Mouse (Mus musculus): ENCODE data around the gene Arhgap24.

Arhgap24 gene

DNA sequence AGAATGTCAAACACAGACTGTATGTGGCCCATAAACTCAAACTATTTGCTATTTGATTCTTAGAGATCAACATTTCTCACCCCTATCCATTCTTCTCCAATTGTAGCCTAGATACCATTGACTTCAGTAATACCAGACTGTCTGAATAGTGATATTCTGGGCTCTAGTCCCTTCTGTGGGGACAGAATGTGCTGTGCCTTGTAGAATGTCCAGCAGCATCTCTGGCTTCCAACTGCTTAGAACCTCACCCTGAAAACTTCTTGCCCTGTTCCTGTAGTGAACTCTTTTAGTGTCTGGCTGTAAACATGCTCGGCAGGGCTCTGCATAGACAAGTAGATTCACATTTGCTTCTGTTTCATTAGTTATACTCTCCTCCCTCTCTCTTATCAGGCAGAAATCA is 110.2 kb downstream of the Arhgap24 start:
- no peak for DNase-seq

DNA sequence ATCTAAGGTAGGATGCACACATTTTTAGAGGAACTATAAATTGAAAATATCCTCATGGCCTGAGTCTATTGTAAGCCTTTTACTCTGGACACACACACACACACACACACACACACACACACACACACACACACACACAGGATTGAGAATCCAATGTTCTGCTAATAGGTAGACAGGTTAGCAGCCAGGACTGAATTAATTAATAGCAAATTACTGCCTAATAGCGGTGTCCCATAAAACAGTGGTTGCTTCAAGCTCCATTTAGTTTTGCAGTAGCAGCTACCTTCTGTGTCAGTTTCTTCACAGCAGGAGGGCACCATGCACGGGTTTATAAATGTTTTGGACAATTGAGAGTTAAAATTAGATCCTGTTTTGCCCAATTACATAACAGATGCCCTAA is 111.9 kb downstream of the Arhgap24 start:
- no peak for DNase-seq

DNA sequence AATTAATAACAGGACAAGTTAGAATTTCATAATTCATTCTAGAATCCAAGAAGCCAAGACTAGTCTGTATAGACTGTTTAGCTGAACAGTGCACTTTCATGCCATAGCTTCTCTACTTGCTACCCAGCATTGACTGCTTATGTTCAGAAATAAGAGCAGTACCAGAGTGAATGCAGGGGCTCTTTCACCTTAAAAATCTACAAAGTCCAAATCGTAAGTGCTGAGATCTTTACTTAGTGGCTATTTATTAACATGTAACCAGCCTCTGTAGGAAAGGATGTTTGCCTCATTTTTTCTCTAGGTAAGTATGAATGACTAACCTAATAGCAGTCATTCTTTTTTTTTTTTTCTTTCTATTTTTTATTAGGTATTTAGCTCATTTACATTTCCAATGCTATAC is 117.9 kb downstream of the Arhgap24 start:
- no peak for DNase-seq

DNA sequence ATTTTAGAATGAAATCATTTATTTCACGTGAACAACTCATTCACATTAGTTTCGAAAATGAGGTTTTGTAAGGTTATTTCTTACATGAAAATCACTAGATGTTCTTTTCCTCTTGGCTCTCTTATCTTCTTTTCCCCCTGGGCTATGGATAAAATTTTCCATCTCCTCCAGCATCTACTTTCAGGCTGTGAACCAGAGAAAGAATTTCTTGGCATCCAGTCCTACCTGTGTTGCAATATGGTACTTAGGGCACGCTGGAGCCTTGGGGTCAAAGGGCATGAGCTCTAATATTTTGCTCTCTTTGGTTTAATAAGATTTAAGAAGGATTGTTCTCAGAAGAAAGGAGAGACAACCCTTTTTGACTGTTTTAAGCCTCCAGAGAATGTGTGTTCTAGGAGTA is 132.4 kb downstream of the Arhgap24 start:
- no peak for DNase-seq

DNA sequence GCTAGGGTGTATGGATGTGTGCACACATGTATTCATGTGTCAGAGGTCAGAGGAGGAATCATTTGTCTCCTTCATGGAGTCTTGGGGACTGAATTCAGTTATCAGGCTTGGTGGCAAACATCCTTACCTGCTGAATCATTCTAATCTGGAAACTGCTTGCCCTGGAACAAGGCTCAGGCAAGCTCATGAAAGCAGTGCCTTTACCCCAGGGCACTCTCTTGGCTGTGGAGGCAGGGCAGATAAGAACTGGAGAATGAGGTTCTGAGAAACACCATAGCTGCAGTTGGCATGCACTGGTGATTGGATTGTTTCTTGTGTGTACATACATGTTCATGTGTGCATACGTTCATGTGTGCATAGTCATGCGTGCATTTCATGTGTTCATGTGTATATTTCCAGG is 132.9 kb downstream of the Arhgap24 start:
- no peak for DNase-seq

DNA sequence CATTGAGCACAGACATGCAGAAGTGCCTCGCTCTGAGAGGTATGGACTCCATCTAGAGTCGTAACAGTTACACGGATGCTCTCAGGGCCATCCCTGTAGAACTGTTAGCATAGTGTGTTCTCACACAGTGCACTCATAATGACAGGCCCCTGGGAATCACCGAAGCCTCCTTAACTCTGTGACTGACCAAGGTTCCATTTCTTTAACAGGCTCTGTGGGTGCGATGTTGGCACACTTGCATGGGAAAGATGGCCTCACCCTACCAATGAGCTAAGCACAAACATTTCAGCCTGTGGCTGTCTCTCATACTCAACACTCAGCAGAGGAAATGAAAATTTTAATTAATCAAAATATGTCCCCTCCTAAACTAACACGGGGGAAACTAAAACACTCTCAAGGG is 134.1 kb downstream of the Arhgap24 start:
- no peak for DNase-seq

DNA sequence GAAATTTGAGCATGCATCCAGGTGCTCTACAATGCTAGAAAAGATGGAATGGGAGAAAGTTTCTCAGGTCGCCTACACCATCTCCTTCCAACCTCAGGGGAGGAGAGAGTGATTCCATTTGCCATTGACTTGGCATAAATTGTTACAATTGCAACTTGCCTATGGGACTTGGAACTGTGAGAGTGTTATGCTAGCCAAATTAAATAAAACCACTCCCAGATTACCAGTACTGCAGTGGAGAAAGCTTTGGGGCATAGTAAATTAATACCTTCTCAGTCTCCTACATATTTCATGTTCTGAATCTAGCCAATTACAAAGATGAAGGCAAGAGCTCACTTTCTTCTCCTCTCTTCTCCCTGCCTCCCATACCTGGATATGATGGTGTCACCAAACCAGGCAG is 139.8 kb downstream of the Arhgap24 start:
- DNase-seq: no peak

DNA sequence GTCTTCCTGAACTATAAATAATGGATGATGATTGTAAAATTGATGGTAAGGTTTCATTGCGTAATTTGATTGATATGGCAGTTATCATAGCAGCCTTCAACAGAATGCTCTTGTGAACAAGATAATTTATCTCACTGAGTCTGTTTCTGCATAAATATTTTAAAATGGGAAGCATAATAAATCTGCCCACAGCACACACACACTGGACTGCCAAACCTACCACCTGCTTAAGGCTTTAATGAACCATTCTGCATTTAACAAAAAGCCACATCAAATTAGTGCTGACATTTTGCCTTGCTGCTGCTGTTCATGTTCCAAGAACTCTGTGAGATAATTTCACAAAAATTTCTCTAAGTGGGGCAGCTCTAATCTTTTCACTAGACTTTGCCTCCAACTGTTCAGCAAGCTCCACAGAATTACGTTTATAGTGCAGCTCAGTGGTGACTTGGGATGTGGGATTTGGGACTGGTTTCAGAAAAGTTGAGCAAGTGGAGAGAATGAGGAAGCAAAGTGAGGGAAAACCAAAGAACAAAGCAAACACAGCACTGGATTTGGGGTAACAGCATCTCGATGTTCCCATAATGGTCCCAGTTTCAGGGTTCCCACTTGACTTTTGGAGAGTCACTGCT is 142.7 kb downstream of the Arhgap24 start:
- no peak for DNase-seq

DNA sequence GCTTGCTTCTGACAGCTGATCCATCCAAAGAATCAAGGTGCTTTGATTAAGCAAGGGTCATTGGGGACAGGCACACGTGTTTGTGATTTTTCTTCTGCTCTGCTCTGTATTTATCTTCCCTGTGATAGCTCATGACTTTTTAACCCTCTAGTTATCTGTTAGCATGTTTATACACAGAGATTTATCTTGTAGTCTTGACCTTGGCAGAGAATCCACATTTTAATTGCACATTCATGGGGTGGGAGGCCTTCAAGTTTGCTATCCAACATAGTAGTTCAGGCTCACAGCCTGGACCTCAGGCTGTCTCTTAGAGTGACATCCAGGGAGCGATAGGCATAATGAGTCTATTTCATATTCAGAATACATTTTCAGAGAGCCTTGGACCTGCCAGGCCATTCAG is 145.5 kb downstream of the Arhgap24 start:
- DNase-seq: no peak

DNA sequence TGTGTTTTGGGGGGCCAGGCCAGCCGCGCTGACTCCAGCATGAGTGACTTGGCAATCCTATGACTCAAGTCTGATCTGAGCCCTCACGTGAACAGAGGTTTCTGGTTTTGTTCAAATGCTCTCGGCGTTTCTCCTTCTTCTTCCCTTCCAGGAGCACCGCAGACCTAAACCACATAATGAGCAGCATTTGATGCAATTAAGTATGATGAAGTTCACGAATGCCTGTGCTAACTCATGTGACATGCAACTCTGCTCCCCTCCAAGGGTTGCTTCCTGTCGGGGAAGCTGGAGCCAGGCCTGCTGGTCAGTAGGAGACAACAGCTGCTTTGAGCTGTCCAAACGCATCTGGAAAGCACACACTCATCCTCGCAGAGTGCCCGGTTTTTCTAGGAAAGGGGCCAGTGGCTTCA is 148.2 kb downstream of the Arhgap24 start:
- DNase-seq: no peak

DNA sequence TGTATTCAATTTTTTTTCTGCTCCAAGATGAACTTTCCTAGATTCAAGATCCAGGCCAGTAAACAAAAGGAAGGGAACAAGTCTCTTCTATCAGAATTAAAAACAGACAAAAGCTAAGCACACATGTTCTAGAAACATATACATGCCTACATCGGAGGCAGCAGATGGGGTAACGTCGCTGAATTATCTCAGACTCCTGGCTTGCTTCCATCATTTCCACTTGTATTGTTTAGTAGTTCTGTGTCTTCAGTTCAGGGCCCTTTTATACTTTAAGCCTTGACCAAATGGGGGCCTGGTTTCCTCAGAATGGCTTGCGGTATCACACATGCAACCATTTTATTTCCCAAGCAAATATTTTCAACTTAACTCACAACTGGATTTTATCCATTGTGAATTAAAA is 154.4 kb downstream of the Arhgap24 start:
- no peak for DNase-seq

DNA sequence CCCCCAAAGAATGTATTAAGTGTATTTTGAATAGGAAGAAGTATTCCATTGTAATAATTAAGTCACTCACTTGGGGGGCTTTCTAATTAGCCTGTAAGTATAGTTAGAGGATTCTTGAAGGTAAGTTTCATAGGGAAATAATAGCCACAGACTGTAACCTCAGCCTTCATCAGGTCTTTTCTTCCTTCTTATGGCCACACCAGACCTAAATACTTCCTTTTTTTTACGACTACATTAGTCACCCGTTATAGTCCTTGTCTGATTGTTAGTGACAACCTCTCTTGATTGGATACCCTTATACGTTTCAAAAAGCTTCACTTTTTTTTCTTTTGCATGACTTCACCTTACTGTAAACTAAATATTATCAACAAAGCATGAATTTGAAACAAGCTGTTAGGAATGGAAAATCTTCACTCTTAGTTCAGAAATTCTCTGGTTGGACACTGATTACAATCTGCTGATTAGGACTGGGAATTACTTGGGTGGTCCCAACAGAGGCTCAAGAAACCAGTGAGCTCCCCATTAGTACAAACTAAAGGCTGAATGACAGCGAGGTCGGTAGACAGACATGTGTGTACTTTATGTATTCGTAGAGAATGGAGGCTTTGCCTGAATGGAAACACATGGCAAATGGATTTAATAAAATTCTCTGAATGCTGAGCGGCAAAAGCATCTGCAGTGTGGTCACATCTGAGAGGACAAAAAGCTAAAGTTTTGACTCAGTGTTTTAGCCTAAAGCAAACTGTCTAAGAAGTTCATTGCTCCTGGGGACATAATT is 158.8 kb downstream of the Arhgap24 start:
- DNase-seq: peak; percentile 31

DNA sequence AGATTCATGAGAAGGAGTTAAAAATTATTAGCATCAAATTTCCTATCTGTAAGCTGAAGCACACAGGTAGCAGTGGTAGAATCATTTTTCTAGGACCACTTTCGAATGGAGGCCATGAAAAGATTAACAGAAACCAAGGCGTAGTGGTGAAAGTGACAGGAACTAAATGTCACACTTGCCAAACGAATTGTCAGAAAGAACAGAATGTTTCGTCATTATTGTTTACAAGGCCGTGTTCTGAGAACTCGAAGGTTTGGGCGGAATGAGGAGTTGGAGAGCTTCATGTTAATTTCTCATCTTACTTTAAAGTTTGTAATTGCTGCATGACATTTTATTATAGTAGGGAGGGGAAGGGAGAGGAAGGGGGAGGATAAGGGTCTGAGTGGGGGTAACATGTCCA is 162.2 kb downstream of the Arhgap24 start:
- no peak for DNase-seq

DNA sequence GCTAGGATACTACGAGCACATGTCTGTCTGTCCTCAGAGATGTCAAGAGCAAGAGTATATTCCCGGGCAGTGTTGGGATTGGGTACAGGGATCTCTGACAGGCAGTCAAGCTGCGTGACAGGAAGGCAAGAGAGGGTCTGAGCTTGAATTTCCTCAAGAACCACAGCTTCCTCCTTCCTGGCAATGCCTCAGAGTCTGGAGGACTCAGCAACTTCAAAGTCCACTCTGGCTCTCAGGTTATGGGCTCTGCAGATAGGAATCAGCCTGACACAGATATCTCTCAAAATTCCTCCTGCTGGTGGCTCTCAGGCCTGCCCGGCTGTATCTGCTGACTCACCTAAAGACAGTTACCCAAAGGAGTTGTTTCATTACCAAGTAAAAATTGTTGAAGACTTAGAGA is 162.6 kb downstream of the Arhgap24 start:
- no peak for DNase-seq

DNA sequence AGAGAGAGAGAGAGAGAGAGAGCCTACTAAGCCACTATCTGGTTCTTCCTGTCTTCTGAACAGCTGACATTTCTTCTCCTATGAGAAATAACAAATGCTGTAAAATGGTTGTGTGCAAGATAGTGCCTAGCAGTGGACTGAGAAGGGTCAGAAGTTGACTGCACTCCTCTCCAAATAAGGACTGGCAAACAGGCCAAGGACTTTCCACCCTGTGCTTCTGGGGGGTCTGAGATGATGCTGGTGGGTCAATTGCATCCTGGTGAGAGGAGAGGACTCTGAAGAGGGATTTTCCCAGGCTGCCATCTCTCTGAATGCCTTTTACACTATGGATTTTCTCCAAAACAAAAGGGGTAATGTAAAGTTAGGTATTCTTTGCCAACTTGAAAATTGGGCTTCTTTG is 177.9 kb downstream of the Arhgap24 start:
- DNase-seq: no peak

DNA sequence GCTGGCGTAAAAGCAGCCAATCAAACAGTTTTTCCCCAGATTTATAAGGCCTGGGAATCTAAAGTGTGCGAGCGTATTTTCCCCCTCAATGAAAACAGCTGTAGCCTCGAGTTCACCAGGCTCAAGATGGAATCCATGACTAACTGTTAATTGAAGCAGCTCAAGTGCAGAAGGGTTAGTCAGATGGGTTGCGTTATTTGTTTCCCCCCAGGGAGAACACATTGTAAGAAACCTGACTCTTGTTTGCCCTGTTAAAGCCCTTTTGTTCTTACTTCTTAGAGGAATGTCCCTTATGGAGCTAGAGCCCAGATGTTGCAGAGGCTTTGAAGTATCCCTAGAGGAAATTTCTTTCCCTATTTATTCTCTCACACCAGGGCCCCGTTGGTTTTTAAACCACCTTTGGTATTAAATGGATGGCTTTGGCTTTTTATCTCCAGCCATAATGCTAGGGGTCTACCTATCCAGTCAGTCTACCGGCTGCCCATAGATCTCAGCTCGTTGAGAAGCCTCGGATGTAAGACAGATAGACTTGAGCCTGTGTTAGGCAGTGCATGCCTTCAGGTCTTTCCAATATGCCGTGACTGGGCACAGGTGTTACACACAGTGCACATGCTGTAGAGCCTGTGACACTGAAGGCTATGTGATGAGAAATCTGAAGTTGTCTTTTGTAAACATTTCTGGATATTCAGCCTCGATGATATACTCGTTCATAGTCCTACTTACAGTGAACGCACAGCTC is 184.0 kb downstream of the Arhgap24 start:
- DNase-seq: peak; percentile 53

DNA sequence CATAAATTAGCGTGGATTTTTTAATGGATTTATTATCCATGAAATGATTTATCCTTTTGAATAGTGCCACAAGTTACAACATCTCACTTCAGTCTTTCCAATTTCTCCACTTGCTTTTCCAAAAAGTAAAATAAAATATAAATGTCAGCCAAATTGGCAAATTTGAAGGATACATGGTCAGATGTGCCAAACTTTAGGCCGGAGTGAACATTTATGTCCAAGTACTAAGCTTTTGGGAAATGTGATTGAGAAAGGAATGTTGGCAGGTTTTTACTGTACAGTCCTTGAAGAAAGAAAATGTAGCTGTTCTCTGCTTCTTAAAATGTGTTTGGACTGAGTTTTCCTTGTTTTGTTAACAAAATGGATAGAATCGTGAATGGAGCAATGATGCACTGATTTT is 185.7 kb downstream of the Arhgap24 start:
- no peak for DNase-seq

DNA sequence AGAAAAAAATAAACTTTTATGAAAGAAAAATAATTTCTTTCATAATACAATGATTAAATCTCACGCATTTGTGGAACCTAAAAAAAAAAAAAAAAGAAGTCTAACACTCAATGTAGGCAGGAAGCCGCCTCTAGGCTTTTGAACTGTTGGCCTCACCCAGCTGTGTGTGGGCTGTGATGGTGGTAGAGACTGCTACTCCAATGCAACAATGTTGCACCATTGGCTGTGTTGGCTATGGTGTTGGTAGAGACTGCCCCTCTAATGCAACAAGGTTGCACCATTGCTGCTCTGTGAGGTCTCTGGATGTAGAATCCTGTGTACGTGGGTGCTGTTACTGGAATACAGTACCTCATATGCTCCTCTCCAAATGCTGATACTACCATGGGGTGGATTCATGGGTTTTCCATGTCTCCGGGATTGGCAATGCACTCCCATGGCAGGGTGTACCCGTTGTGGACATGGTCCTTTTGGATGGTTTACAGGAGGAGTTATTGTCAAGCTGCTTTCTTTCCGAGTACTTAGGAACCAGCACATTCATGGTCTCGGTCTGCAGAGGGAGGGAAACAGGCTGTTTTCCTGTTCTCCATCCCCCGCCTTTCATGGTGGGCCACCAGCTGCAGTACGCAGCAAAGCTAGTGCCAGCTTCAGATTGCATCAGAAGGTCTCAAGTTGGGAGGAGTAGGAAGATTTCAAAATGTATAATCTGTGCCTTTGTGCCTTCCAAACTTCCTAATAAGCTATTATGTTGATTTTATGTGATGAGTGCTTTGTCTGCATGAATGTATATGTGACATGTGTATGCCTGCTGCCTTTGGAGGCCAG is 186.8 kb downstream of the Arhgap24 start:
- DNase-seq: no peak

DNA sequence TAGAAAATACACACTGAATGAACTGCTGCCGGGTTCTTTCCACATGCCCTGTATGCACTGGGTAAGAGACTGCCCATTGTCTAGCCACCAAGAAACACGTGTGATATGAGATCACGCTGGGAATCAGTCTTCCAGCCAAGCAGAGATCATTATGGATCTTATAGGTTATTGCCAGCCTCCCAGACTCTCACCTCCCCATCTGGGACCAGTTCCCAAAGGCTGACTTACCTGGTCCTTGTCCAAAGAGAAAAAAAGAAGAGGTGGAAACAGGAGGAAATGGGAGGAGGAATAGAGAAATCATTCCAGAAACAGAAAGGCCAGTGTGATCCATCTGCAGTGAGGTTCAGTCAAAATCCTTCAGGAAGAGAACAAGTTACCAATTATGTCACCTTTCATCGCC is 189.0 kb downstream of the Arhgap24 start:
- DNase-seq: no peak

DNA sequence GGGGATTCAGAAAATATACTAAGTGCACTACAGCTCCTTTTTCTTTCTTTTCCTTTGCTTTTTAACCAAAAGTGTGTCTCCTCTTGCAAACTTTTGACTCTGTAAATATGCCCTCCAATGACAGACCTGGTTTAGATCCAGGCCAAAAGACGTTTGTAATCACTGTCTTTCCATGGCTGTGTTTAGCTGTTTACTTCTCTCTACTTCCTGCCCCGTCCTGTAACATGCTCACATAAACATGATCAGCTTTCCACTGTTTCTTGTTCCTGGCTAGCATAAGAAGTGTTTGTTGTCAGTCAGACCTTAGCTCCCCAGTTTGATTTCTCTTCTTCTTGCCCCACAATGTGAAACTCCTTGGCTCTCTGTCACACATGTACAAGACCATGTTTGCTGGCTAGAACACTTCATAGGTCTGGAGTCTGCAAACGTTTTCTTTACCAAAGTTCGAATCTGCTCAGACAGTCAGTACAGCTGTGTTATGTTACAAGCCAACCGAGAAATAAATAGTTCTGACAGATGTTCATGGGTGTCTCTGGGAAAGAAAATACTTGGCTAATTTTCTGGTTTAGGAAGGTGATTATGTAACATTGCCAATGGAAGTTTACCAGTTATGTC is 189.6 kb downstream of the Arhgap24 start:
- no peak for DNase-seq

DNA sequence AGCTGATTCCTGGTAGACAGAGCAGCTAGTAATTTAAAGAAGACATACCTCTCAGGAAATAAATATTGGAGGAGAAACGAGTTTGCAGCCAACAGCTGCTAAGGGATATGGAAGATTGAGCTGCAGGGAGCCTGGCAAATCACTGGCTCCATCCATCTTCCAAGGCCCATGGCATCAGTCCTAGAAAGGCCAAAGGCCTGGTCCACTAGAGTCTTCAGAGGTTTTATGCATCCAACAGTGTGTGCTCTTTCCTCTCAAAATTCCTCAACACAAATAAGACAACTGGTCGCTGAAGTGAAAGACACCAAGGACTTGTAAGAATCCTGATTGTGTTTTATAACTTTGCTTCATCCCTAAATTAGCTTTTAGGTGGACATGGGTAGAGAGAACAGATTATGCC is 194.1 kb downstream of the Arhgap24 start:
- no peak for DNase-seq

DNA sequence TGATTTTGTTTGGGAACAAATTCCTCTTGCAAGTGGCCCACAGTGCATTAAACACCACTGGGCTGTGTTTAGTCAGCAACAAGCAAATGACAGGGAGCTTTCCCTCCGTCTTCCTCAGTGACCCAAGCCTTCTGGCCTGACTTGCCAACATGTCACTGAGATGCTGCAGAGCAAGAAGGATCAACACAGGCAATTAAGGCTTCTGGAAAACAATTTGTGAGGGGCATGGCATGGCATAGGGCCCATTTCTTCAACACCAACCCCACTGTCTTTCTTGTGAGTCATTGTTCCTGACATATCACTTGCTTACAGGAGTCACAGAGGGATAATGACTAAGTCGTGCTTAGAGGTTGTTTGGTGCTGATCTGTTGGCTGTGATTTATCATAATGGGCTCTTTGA is 196.0 kb downstream of the Arhgap24 start:
- no peak for DNase-seq

DNA sequence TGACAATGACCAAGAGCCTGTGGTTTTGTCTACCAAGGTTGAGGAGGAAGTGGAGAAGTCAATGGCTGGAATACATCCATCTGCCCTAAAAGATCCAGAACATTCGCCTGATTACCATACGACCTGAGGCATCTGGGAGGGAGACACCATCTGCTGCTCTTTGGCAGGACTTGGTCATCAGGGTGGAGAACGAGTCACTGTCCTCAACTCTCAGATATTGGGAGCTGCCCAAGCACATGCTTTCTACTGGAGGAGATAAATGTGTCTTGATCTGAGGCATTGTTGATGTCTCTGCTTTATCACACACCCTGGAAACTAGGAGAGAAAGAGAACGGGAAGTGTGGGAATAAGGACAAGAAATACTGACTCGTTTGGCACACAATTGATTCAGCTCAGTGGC is 206.5 kb downstream of the Arhgap24 start:
- no peak for DNase-seq
